Mouse (Mus musculus): Measurements from ENCODE around the gene Vps45. TPM values are rescaled to one million over a fixed set of nuclear protein-coding genes. Genes with fewer than 3 reads are reported as not detected.

Gene Vps45
- total RNA-seq, 2 experiments from 2014 or later: 41.1 to 47.8 TPM

DNA sequence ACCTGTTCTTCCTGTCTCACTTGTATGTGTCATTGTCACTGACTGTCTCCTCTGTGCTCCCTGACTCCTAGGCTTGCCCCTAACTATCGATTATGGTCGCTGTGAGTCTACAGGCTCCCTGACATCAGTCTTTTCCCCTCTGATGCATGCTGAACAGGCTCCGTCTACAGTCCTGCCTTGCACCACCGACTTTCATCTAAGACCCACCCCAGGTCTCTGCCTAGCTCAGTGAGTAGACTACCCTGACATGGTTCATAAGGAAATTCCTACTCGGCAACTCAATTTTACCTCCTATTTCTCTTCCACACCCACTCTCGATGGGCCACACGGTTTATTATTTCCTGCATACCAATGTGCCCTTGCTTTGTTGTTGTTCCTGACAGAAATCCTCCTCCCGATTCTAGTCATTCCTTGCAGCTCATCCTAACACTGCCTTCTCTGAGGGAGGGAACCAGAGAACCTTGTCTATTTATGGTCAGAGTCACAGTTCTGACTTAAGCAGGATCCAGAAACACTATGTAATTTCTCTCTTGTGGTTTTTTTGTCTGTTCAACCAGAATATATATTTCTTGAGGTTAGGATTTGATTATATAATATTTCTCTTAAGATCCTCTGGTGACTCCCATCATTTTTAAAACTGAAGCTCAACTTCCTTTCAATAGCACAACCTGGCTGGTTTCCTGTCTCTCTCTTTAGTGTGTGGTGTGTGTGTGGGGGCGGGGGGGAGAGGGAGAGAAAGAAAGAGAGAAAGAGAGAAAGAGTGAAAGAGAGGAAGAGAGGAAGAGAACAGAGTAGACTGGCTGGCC lies 18.2 kb downstream of the Vps45 start:
- DNase-seq (ENCODE audit: low spot score in 2 of 2): no peak

DNA sequence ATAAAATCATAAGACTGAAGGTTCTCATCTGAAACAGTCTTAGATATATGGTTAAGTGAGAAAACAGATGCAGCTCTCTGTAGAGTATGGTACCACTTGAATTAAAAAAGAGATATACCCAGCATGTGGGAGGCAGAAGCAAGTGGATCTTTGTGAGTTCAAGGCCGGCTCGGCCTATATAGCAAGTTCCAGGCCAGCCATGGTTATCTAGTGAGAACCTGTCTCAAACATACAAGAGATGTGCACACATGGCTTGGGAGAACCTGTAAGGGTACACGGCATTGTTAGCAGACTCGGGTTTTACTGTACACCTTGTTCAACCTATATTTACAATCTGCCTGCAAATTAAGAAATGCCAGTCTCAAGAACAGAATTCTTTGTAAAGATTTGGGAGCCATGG lies 19.4 kb downstream of the Vps45 start:
- DNase-seq (ENCODE audit: low spot score in 2 of 2): no peak

DNA sequence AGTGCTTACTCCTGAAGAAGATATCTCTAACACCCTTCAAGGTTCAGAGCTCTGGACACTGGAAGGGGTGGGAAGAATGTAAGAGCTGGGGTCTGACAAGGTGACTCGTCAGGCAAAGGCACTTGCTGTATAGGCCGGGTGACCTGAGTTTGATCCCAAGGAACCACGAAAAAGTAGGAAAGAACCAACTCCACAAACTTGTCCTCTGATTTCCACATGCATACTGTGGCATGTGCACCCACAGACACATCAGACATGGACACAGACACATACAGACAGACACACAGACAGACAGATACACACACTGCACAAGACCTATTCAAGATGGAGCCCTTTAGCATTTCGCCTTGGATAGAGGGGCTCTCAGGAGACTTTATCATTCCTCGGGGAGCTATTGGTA lies 20.1 kb downstream of the Vps45 start:
- DNase-seq (ENCODE audit: low spot score in 2 of 2): no peak

DNA sequence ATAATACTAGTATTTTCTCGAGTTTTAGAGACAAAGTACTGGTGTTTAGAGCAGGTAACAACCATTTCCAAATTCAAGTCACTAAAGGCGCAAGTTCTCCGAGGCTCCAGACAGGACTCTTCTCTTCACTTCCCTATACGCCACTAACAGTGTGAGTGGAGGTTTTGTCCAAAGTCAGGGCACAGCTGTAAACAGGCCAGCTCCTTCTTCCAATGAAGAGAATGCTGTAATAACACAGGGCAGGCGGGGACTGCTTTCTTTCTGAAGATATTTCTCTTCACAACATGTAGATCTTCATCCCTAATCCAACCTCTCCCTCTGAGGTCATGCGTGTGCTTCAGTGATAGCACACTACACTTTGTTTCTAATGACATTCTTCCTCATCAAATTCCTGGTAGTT lies 21.5 kb downstream of the Vps45 start:
- no peak for DNase-seq (ENCODE audit: low spot score in 2 of 2)

DNA sequence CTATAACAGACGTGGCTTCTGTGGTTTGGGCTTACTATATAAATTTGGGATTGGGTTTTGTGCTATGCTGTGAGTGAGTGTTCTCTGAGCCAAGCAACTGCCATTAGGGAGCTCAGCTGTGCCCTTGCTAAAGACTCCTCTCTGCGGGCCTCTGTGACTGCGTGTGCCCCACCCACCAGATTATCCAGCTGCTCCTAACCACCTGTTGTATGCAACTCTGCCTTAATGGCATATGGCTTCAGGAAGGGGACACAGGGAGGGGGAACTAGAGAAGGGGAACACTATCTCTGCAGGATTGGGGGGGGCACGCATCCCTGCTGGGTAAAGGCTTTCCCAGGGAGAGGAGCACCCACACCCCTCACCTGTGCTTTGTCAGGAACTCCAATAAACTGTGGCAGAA lies 25.2 kb downstream of the Vps45 start:
- DNase-seq (ENCODE audit: low spot score in 2 of 2): no peak

DNA sequence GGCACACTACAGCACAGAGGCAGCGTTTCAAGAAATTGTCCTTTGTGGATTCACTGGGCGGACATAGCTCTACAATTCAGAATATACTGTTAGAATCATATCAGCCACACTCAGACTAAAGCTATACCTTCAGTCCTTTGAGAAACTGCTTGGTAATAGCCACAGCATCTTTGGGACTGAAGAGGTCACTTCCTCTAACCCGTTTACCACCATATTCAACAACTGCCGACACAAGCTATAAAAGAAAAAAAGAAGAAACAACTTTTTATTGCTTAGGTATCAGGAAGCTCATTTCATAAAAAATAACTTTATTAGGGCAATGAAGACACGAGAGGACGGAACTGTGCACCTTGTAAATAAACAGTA lies 25.6 kb downstream of the Vps45 start:
- DNase-seq (ENCODE audit: low spot score in 2 of 2): no peak

DNA sequence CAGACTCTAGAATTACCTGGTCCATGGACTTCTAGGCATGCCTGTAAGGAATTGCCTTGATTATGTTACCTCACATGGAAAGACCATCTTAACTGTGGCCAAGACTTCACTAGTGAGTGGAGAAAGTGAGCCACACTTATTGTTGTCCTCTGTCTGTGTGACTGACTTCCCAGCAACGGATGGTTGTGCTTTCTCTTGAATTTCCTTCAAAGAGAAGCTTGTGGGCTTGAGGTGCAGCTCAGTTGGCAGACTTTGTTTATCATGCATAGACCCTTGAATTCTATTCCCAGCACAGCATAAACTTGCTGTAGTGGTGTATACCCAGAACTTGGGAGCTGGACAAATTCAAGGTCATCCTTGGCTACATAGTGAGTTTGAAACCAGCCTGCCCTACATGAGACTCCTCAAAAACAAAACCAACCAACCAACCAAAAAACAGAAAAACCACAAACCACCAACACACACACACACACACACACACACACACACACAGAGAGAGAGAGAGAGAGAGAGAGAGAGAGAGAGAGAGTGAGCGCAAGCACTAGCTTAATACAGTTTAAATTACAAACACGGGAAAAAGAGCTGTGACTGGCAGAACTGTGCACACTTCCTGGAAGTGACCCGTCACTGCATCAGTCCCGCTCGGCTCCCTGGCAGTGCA lies 26.1 kb downstream of the Vps45 start:
- DNase-seq (ENCODE audit: low spot score in 2 of 2): no peak

DNA sequence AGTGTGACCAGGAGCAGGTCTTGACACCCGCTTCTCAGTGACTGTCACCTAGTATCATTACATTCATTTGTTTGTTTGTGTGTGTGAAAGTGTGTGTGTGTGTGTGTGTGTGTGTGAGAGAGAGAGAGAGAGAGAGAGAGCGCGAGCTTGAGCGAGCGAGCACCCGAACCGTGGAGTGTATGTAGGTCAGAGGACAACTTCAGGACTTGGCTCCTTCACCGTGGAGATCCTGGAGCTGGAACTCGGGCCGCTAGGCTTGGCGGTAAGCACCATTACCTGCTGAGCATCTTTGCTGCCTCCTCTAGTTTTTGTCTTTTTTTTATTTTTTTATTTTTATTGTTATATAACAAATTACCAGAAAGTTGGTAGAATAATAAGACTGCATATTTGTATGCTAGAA lies 28.5 kb downstream of the Vps45 start:
- DNase-seq (ENCODE audit: low spot score in 2 of 2): no peak

DNA sequence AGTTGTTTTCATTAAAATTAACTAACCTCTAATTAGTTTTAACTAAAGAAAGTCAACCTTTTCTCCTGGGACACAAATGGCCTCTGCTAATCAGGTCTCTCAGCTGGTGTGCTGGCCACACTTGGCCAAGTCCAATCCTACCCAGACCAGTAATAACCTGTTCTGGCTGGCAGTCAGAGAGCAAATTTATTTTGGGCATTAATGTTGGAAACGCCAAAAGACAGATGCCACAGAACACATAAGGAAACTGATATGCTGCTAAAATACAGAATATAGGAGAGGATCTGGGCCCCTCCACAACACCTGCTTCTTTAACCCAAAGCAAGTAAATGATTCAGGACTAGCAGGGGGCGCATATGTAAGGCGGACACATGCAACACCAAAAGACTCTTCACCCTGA lies 28.9 kb downstream of the Vps45 start:
- DNase-seq (ENCODE audit: low spot score in 2 of 2): no peak

DNA sequence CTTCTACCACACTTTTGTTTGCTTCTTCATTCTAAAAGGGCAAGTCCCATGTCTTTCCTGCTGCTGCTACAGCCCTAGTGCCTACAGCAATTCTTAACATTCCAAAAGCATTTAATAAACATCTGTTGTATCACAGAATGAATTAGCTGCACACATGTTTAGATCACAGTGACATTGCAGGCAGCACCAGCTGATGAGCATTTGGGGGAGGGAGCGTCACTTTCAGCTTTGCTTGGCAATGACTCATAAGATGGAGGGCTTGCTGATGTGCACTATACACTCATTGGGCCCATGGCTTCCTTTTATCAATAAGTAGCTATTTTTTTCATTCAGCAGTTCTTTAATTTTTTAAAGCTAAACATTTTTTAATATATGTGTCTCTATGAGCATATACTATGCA lies 30.4 kb downstream of the Vps45 start:
- DNase-seq (ENCODE audit: low spot score in 2 of 2): no peak

DNA sequence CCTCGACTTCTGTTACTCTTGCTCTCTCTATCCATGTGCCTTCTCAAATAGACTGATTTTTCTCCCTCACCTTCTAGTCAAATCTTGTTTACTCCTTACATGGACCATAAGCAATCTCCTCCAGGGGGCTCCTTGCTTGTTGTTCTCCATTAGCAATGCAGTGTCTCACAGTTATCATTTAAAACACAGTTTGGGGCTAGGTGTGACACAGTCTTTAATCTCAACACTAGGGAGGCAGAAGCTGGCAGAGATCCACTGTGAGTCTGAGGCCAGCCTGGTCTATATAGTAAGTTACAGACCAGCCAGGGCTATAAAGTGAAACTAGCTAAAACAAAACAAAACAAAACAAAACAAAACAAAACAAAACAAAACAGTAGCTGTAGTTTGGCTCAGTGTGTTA lies 31.1 kb downstream of the Vps45 start:
- DNase-seq (ENCODE audit: low spot score in 2 of 2): no peak

DNA sequence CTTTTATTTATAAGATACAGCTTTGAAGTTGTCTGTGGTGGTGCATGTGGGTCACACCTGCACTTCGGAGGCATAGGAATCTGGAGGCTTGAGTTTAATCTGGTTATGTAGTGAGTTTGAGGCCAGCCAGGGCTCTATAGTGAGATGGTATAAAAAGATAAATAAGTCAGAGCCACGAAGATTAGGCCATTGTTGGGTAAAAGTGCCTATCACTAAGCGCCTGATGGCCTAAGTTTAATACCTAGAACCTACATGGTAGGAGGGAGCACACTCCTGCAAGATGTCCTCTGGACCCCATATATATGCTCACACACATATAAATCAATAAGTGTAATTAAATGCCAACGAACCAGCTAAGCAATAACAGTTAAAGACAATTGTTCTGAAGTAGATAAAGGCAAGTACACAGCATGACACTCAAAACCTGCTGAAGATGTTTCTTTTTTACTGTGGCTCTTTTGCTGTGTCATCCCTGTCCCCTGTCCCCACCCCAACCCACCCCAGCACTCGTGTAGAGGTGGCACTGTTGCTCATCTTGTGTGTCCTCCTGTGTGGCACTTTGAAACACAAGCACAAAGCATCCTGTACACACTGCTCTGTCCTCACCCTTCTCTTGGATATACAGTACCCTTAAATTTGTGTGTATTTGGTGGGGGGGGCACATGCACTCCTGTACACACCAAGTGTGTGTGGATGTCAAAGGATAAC lies 36.7 kb downstream of the Vps45 start:
- no peak for DNase-seq (ENCODE audit: low spot score in 2 of 2)

DNA sequence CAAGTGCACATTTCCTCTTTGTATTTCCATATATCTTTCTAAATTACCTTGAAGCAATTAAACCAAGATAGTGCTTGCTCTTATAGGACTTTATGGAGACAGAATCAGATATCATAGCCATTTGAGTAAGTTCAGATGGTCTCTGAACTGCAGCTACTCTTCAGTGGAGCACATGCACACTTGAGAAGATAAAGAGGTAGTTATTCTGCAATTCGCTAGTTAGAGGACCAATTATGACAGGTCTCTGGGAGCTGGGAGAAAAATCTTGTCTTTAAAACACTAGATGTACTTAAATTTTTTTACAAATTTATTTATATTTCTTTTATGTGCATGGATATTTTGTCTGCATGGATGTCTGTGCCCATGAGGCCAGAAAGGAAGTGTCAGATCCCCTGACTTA lies 37.5 kb downstream of the Vps45 start:
- DNase-seq (ENCODE audit: low spot score in 2 of 2): no peak

DNA sequence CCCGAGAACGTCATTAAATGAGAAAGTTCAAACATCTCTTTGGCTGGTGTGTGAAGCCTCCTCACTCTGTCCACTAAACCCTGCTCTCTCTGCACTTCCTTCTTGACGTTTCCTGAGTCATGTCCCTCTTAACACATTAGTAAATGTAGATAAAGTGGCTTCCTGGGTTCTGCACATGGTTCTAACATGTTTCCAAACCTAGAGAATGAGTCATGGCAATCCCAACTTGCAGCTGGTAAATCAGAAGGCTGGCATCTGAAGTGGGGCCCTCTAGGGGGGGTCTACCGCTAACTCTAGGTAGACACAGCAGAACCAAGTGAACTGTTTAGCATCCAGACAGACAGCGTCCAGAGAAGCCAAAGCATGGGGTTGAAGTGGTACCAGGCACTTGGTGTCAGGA lies 40.8 kb downstream of the Vps45 start:
- no peak for DNase-seq (ENCODE audit: low spot score in 2 of 2)

DNA sequence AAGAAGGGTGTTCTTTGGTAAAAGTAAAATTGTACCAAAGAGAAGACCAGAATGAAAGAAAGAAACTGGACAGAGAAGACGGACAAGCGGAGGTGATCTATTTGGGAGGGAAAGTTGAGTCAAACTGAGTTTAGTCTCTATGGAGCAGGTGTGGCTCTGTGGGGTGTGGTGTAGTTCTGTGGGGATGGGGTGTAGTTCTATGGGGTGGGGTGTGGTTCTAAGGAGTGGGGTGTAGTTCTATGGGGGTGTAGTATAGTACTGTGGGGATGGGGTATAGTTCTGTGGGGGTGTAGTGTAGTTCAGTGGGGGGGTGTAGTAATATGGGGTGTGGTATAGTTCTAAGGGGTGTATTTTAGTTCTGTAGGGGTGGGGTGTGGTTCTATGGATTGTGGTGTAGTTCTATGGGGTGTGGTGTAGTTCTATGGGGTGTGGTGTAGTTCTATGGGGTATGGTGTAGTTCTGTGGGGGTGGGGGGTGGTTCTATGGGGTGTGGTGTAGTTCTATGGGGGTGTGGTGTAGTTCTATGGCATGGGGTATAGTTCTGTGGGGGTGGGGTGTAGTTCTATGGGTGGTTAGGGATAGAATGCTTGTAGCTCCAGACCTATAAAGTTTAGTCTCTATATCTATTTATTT lies 41.9 kb downstream of the Vps45 start:
- no peak for DNase-seq (ENCODE audit: low spot score in 2 of 2)

DNA sequence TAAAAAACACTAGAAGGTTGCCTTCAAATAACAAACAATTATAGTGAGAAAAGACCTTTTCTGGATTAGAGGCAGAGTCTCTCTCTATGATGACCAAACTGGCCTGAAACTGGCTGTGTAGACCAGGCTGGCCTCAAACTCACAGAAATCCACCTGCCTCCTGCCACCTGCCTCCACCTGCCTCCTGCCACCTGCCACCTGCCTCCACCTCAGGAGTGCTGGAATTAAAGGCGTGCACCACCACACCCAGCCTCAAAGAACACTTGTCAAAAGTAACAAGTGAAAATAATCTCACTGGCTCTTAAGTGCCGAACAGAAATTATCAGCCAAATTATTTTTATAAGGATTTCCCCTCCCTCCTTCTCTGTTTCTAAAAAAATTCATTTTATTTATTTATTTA lies 42.6 kb downstream of the Vps45 start:
- no peak for DNase-seq (ENCODE audit: low spot score in 2 of 2)

DNA sequence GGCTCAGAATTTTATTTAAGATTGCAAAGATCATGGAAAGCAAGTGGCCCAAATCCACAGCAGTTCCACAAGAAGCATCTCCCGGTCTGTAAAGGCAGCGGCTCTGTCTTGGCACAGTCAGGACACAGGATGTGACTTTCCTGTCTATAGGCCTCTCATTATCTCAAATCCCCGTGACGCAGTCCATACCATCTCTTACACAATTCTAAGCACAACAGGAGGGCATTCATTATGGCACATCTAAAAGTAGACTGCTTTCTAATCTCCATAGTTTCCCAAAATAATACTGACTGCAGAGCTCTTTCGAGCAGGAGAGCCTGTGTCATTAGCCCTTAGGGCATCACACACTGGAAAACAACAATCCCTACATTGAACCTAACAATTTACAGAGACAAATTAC lies 45.5 kb downstream of the Vps45 start:
- DNase-seq (ENCODE audit: low spot score in 2 of 2): no peak

DNA sequence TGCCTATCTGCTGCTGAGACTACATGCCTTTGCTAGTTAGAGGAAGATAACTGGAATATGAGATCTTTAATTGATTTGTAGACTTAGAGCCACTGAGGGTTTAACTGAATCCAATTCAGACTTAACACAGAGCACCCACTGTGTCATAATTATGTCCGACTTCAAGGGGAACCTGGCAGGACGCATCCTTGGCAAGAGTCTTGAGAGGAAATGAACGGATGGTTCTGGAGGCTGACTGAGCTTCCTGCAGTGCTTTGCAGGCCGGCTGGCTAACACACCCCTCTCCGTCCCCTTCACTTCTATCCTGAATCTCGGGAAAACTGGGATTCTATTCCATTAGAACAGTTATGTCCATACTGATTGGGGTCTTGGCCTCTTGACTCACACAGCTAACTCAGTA lies 49.8 kb downstream of the Vps45 start:
- DNase-seq (ENCODE audit: low spot score in 2 of 2): no peak

DNA sequence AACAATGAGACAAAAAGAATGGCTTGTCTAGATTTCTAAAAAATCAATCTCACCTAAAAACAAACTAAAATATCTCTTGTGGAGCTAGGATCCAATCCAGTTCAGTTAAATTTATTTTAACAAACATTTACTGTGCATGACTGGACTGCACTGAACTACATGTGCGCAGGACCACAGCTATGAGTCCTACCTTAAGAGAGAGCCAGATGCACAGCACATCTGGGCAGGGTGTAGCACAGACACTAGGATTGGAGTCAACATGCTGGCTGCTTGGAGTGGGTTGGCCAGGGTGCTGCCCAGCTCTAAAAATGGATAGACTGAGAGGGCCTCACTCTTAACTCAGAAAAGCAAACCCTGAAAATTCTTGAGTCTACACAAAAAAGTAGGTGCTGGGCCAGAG lies 56.7 kb downstream of the Vps45 start:
- DNase-seq (ENCODE audit: low spot score in 2 of 2): no peak

DNA sequence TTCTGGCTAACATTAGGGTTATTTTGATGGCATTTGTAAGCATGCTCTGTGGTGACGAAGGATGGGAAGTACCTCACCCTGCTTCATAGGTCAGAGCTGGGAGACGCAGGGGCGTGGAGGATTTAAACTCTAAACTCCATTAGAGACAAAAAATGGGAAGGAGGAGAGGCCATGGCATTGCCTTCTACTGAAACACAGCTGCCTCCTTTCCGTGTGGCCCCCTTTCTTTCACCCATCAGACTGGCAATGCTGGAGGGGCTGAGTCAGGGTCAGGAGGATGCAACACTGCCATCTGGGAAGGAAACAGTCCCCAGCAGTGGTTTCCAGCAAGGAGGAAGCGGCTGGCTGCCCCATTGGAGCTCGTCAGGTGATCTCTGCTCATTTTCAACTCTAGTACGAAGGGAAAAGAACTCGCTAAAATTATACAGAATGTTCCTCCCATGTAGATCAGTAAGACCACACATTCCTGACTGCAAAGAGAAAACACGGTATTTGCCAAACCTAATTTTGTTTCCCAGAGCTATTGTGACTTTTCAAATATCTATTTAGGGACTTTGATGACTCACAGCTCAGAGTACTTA lies 57.3 kb downstream of the Vps45 start:
- peak in 1 of 2 experiments; percentile 28 for DNase-seq (ENCODE audit: low spot score in 2 of 2)

DNA sequence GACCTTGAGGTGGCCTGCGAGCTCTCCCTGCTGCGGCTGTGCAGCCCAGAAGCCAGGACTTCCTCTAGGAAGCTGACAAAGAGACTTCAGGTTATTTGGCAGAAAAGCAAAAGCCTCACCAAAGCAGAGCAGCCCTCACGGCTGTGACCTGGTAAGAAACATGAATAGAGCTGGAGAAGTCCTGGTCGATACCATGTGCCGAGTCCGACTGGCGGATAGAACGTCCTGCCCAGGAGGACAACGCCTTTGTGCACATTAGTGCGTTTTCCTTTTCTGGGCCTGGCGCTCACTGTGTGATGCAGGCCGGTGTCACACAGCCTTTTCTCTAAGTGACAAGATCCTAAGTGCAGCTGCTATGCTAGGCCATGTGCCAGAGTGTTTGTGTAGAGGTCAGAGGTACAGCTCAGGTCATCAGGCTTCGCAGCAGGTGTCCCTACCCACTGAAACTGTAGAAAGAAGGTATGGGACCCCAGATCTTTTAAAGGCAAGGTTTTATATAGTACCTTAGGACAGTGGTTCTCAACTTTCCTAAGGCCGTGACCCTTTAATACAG lies 58.1 kb downstream of the Vps45 start:
- DNase-seq (ENCODE audit: low spot score in 2 of 2): no peak

All from layer of hippocampus, postnatal 14 days (tissue).